Mouse (Mus musculus): ENCODE measurements around the gene Ybx3. TPM values are rescaled to one million over a fixed set of nuclear protein-coding genes. Genes with fewer than 3 reads are reported as not detected.

Ybx3 gene
- polyA plus RNA-seq, 1 experiment from 2014 or later: 44.1 TPM

DNA sequence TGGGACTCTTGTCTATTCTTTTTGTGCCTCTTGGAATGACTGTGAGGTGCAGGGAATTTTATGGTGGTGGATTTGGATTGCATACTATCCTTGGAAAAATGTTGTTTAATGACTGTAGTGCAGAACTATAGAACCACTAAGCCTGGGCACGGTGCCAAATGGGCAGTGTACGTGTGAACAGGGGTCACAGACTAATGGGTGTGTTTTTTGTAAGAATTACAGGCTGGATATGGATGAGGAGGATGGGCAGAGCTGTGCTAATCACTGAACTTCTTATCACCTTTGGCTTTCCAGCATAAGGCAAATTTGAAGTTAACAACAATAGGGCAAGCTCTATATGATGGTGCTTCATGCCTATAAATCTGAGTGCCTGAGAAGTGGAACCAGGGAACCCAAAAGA, 14.8 kb upstream of the Ybx3 start:
- 28% methylated on average over 2 of the region's 2 CpGs for WGBS
- H3K27ac ChIP-seq (ENCODE audit: low read length): no peak overlapping the region
- H3K36me3 ChIP-seq (ENCODE audit: insufficient read depth, low read length): no peaks in the 10 kb centered on the region
- no peak overlapping the region for H3K4me2 ChIP-seq (replicated peaks; ENCODE audit: low read depth, low read length)
- no peaks in the 10 kb centered on the region for H3K27me3 ChIP-seq (replicated peaks; ENCODE audit: insufficient read depth, low read length)
- no peak overlapping the region for H3K4me3 ChIP-seq (ENCODE audit: low read depth, low read length)
- no peak overlapping the region for H3K9ac ChIP-seq (replicated peaks; ENCODE audit: low read depth)
- no peaks in the 10 kb centered on the region for H3K4me1 ChIP-seq (ENCODE audit: insufficient read depth, low read depth, low read length)
- H3K9me3 ChIP-seq (ENCODE audit: low read length): no peaks in the 10 kb centered on the region
- ATAC-seq (no peak), DNase-seq (ENCODE audit: low spot score) (no peak)
- TF ChIP-seq CTCF (IDR thresholded peaks at IDR 0.05): no peak
- no peak for TF ChIP-seq EP300 (IDR thresholded peaks at IDR 0.05)

DNA sequence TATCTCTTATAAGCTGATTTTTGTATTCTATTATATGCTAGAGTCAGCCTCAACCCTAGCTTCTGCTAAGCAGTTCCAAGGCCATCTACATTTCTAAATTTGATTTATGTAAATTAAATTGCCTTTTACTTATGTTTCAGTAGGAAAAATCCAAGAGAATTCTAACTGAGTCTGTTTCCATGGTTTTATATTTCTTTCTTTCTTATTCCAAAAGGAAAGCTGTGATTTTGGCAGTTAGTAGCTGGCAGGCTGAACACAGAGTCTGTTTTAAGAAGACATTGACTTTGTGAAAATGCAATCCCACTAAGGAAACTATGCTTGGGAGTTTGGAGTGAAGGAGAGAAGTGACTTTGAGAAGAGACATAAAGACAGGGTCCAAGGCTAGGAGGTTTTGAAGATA, 14.3 kb upstream of the Ybx3 start:
- H3K4me1 ChIP-seq (ENCODE audit: insufficient read depth, low read depth, low read length): no peaks in the 10 kb centered on the region
- H3K27me3 ChIP-seq (replicated peaks; ENCODE audit: insufficient read depth, low read length): no peaks in the 10 kb centered on the region
- H3K4me3 ChIP-seq (ENCODE audit: low read depth, low read length): no peak overlapping the region
- TF ChIP-seq EP300 (IDR thresholded peaks at IDR 0.05): no peak
- TF ChIP-seq CTCF (IDR thresholded peaks at IDR 0.05): no peak
- H3K27ac ChIP-seq (ENCODE audit: low read length): no peak overlapping the region
- H3K36me3 ChIP-seq (ENCODE audit: insufficient read depth, low read length): no peaks in the 10 kb centered on the region
- no peak overlapping the region for H3K9ac ChIP-seq (replicated peaks; ENCODE audit: low read depth)
- H3K4me2 ChIP-seq (replicated peaks; ENCODE audit: low read depth, low read length): no peak overlapping the region
- DNase-seq (ENCODE audit: low spot score) (no peak), ATAC-seq (no peak)
- no peaks in the 10 kb centered on the region for H3K9me3 ChIP-seq (ENCODE audit: low read length)

DNA sequence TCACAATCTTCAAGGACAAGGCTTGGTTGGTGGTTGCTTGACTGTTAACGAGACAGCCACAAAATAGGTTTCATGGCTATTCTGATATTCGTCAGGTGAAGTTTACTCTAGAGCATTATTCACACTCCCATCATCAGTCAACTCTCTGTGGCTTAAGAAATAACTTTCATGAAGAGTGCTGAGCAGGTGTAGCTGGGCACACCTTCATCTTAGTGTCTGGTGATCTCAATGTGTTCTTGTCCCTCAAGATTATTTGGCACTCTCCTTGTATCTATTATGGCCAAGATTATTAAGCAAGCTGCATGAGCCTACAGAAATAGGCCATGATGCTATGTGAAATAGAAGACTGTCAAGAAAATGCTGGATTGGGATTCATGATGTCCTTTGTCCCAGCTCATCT, 13.0 kb upstream of the Ybx3 start:
- no peaks in the 10 kb centered on the region for H3K4me1 ChIP-seq (ENCODE audit: insufficient read depth, low read depth, low read length)
- H3K9ac ChIP-seq (replicated peaks; ENCODE audit: low read depth): no peak overlapping the region
- DNase-seq (ENCODE audit: low spot score) (no peak), ATAC-seq (no peak)
- no peak for TF ChIP-seq EP300 (IDR thresholded peaks at IDR 0.05)
- no peak for TF ChIP-seq CTCF (IDR thresholded peaks at IDR 0.05)
- no peaks in the 10 kb centered on the region for H3K36me3 ChIP-seq (ENCODE audit: insufficient read depth, low read length)
- H3K4me2 ChIP-seq (replicated peaks; ENCODE audit: low read depth, low read length): no peak overlapping the region
- H3K4me3 ChIP-seq (ENCODE audit: low read depth, low read length): no peak overlapping the region
- 78% methylated on average over 2 of the region's 2 CpGs for WGBS
- H3K27ac ChIP-seq (ENCODE audit: low read length): no peak overlapping the region
- H3K9me3 ChIP-seq (ENCODE audit: low read length): no peaks in the 10 kb centered on the region
- no peaks in the 10 kb centered on the region for H3K27me3 ChIP-seq (replicated peaks; ENCODE audit: insufficient read depth, low read length)

DNA sequence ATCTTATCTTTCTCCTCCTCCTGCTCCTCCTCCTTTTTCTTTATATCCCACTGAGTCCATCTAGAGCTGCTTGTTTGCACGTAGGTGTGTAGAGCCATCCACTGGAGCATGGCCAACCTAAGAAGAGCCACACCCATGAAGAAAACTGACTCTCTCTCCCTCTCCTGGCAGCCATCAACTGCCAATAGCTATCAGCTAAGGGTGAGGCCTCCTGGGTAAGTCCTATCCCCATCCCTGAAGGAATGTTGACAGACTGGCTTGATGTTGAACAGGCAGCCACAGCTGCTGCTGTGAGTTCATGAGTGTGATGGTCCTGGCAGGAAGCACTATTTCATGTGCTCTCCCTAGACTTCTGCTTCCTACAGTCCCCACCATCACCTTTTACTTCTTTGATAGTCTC, 8.4 kb upstream of the Ybx3 start:
- Histone ChIP-seq H3K36me3 (ENCODE audit: insufficient read depth, low read length) (no peaks in the 10 kb centered on the region), H3K27ac (ENCODE audit: low read length) (no peak overlapping the region), H3K4me1 (ENCODE audit: insufficient read depth, low read depth, low read length) (no peaks in the 10 kb centered on the region), H3K4me3 (ENCODE audit: low read depth, low read length) (no peak overlapping the region), H3K27me3 (replicated peaks; ENCODE audit: insufficient read depth, low read length) (no peaks in the 10 kb centered on the region), H3K9ac (replicated peaks; ENCODE audit: low read depth) (no peak overlapping the region), H3K9me3 (ENCODE audit: low read length) (no peaks in the 10 kb centered on the region), H3K4me2 (replicated peaks; ENCODE audit: low read depth, low read length) (no peak overlapping the region)
- TF ChIP-seq EP300 (IDR thresholded peaks at IDR 0.05) (no peak), CTCF (IDR thresholded peaks at IDR 0.05) (no peak)
- ATAC-seq (no peak), DNase-seq (ENCODE audit: low spot score) (no peak)
- 31% methylated on average over 1 of the region's 1 CpGs for WGBS

DNA sequence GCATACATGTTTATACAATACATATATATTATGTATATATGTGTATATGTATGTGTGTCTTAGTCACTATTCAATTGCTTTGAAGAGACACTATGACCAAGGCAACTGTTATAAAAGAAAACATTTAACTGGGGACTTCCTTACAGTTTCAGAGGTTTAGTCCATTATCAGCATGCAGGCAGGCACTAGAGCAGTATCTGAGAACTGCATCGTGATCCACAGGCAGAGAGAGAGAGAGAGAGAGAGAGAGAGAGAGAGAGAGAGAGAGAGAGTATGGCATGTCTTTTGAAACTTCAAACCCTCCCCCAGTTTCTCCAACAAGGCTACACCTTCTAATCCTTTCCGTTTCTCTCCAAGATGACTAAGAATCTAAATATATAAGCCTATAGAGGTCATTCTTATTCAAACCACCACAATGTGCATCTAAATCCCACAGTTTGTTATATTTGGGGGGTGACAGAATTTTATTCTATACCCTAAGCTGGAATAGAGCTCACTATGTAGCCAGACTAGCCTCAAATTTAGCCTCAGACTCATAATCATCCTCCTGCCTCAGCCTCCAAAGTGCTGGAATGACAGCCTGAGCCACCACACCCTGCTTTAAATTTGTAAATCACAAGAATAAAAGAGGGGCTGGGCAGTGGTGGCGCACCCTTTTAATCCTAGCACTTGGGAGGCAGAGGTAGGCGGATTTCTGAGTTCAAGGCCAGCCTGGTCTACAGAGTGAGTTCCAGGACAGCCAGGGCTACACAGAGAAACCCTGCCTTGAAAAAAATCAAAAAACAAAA, 5.8 kb upstream of the Ybx3 start:
- ATAC-seq (no peak), DNase-seq (ENCODE audit: low spot score) (no peak)
- H3K27me3 ChIP-seq (replicated peaks; ENCODE audit: insufficient read depth, low read length): no peaks in the 10 kb centered on the region
- no peak overlapping the region for H3K9ac ChIP-seq (replicated peaks; ENCODE audit: low read depth)
- no peak overlapping the region for H3K4me2 ChIP-seq (replicated peaks; ENCODE audit: low read depth, low read length)
- no peaks in the 10 kb centered on the region for H3K4me1 ChIP-seq (ENCODE audit: insufficient read depth, low read depth, low read length)
- H3K4me3 ChIP-seq (ENCODE audit: low read depth, low read length): no peak overlapping the region
- no peak overlapping the region for H3K27ac ChIP-seq (ENCODE audit: low read length)
- no peaks in the 10 kb centered on the region for H3K9me3 ChIP-seq (ENCODE audit: low read length)
- no peaks in the 10 kb centered on the region for H3K36me3 ChIP-seq (ENCODE audit: insufficient read depth, low read length)
- TF ChIP-seq EP300 (IDR thresholded peaks at IDR 0.05): no peak
- TF ChIP-seq CTCF (IDR thresholded peaks at IDR 0.05): no peak
- WGBS: 73% methylated on average over 4 of the region's 4 CpGs

- ATAC-seq: peak; percentile 71
- Histone ChIP-seq H3K27ac (ENCODE audit: low read length) (peak overlapping the region; percentile 93), H3K27me3 (replicated peaks; ENCODE audit: insufficient read depth, low read length) (no peaks in the 10 kb centered on the region), H3K9ac (replicated peaks; ENCODE audit: low read depth) (peak overlapping the region; percentile 86), H3K4me3 (ENCODE audit: low read depth, low read length) (peak overlapping the region; percentile 77), H3K36me3 (ENCODE audit: insufficient read depth, low read length) (no peaks in the 10 kb centered on the region), H3K9me3 (ENCODE audit: low read length) (no peaks in the 10 kb centered on the region), H3K4me1 (ENCODE audit: insufficient read depth, low read depth, low read length) (peaks cover 21% of the 10 kb centered on the region; the same call in 1 of the 2 replicates), H3K4me2 (replicated peaks; ENCODE audit: low read depth, low read length) (peak overlapping the region; percentile 92)
- no peak for TF ChIP-seq EP300 (IDR thresholded peaks at IDR 0.05)
- WGBS: under 1% methylated on average over 41 of the region's 43 CpGs
- DNase-seq (ENCODE audit: low spot score): peak; percentile 74
Measured at GRCm38 (mm10) chr6:131387221-131388039, 846 bp downstream of the Ybx3 start.
